Comparison of ENCODE assay signal across 19 mouse cellular contexts in the genomic region with DNA sequence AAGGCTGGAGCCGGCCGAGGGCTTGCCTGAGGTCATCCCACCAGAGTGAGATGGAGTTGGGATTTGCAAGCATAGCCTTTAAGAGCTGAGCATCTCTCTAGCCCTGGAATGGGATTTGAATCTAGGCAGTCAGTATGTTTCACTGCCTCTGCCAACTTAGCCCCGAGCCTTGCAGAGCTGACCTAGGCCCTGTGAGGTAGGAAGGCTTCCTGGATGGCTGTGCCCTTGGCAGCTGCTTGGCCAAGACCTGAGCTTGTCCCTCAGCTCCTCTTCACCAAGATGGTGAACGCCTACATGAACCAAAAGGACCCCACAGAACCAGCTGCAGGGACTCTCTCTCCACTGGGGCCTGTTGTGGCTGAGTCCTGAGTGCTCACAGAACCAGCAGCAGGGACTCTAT. TPM values are rescaled to one million over a fixed set of nuclear protein-coding genes. Genes with fewer than 3 reads are reported as not detected.
DNase-seq lines count a peak whose midpoint lies in the region; ATAC-seq and TF ChIP-seq lines count a peak whose summit lies in the region.
"Had no signal": no experiment of that assay in that cellular context is flagged by ENCODE, and none has a peak within 500 bp of the region (broad histone marks: within the 10 kb centered on the region; RNA-seq: fewer than 3 reads in every experiment).

No protein-coding gene starts in this region.

- no peak overlapping the region for H3K4me2 ChIP-seq in heart, embryonic 16.5 days (ENCODE audit: low read depth, low read length)
- H3K4me2 ChIP-seq in forebrain, embryonic 14.5 days (ENCODE audit: low read length): no peak overlapping the region
- no peak overlapping the region for H3K4me2 ChIP-seq in midbrain, embryonic 14.5 days (ENCODE audit: low read length)
- H3K4me2 ChIP-seq: kidney, embryonic 15.5 days; liver, embryonic 11.5 days had no signal

- H3K4me3 ChIP-seq in cerebellum, adult 2 months (replicated peaks; ENCODE audit: insufficient read depth, low read depth, low read length): no peak overlapping the region
- no peak overlapping the region for H3K4me3 ChIP-seq in heart, embryonic 16.5 days (ENCODE audit: low read length)
- H3K4me3 ChIP-seq in forebrain, embryonic 14.5 days (ENCODE audit: low read depth, low read length): no peak overlapping the region
- no peak overlapping the region for H3K4me3 ChIP-seq in midbrain, embryonic 14.5 days (replicated peaks; ENCODE audit: low read depth, low read length)
- H3K4me3 ChIP-seq: kidney, embryonic 15.5 days; limb, embryonic 10.5 days had no signal

- intact Hi-C loops in heart, postnatal 14 days (cut with DNase I): no loop called here
- intact Hi-C loops in gastrocnemius, postnatal 36 days (cut with DNase I): no loop called here

- TF ChIP-seq CTCF in cerebellum, adult 2 months (IDR thresholded peaks at IDR 0.05; ENCODE audit: borderline replicate concordance, insufficient read depth, low read depth, low read length): no peak

- H3K9ac ChIP-seq in heart, embryonic 16.5 days (ENCODE audit: low read length): no peak overlapping the region; the same call in 1 of the 2 replicates
- H3K9ac ChIP-seq in forebrain, embryonic 14.5 days (ENCODE audit: low read length): no peak overlapping the region; the same call in 1 of the 2 replicates
- no peak overlapping the region for H3K9ac ChIP-seq in midbrain, embryonic 14.5 days (replicated peaks; ENCODE audit: low read length)
- H3K9ac ChIP-seq: kidney, embryonic 15.5 days had no signal

- TF ChIP-seq POLR2A in cerebellum, adult 2 months (IDR thresholded peaks at IDR 0.05; ENCODE audit: borderline replicate concordance, insufficient read depth, low read length): no peak

- DNase-seq in cerebellum, adult 2 months: no peak
- no peak for DNase-seq in heart, postnatal 14 days
- no peak for DNase-seq in forebrain, embryonic 14.5 days (ENCODE audit: low spot score)
- no peak for DNase-seq in midbrain, embryonic 14.5 days
- DNase-seq in gastrocnemius, postnatal 36 days: no peak
- DNase-seq in left cerebral cortex, adult 18-20 months (ENCODE audit: low spot score in 2 of 2): no peak
- DNase-seq: lung, adult 2 months had no signal

- H3K36me3 ChIP-seq in heart, embryonic 16.5 days (ENCODE audit: control insufficient read depth, insufficient read depth): peaks cover 29% of the 10 kb centered on the region
- H3K36me3 ChIP-seq in forebrain, embryonic 14.5 days (ENCODE audit: control insufficient read depth, insufficient read depth, low read length): peaks cover 63% of the 10 kb centered on the region
- peaks cover 53% of the 10 kb centered on the region for H3K36me3 ChIP-seq in midbrain, embryonic 14.5 days (ENCODE audit: control insufficient read depth, insufficient read depth, low read length)

- no peaks in the 10 kb centered on the region for H3K9me3 ChIP-seq in heart, embryonic 16.5 days (replicated peaks; ENCODE audit: control insufficient read depth, low read length)
- H3K9me3 ChIP-seq in forebrain, embryonic 14.5 days (replicated peaks; ENCODE audit: control insufficient read depth, low read length): no peaks in the 10 kb centered on the region
- H3K9me3 ChIP-seq in midbrain, embryonic 14.5 days (ENCODE audit: control insufficient read depth, low read length): no peaks in the 10 kb centered on the region
- H3K9me3 ChIP-seq: kidney, embryonic 15.5 days; limb, embryonic 10.5 days had no signal

- no peaks in the 10 kb centered on the region for H3K27me3 ChIP-seq in cerebellum, adult 2 months (ENCODE audit: control insufficient read depth, insufficient read depth, low read length)
- H3K27me3 ChIP-seq in heart, embryonic 16.5 days (ENCODE audit: control insufficient read depth, insufficient read depth, low read length): no peaks in the 10 kb centered on the region
- no peaks in the 10 kb centered on the region for H3K27me3 ChIP-seq in forebrain, embryonic 14.5 days (replicated peaks; ENCODE audit: control insufficient read depth, insufficient read depth, low read length)
- no peaks in the 10 kb centered on the region for H3K27me3 ChIP-seq in midbrain, embryonic 14.5 days (ENCODE audit: control insufficient read depth, insufficient read depth, low read length)
- H3K27me3 ChIP-seq: kidney, embryonic 15.5 days had no signal

- peak overlapping the region; percentile 97 for H3K27ac ChIP-seq in cerebellum, adult 2 months (ENCODE audit: insufficient read depth, low read length)
- peak overlapping the region; percentile 98; the same call in 1 of the 2 replicates for H3K27ac ChIP-seq in heart, embryonic 16.5 days (ENCODE audit: low read length)
- peak overlapping the region; percentile 97 for H3K27ac ChIP-seq in forebrain, embryonic 14.5 days (ENCODE audit: low read depth, low read length)
- peak overlapping the region; percentile 32 for H3K27ac ChIP-seq in midbrain, embryonic 14.5 days (replicated peaks; ENCODE audit: low read depth, low read length)
- H3K27ac ChIP-seq: kidney, embryonic 15.5 days; limb, embryonic 10.5 days had no signal

- H3K4me1 ChIP-seq in cerebellum, adult 2 months (ENCODE audit: control insufficient read depth, insufficient read depth, low read length): peaks cover 58% of the 10 kb centered on the region
- H3K4me1 ChIP-seq in heart, embryonic 16.5 days (ENCODE audit: control insufficient read depth, insufficient read depth, low read length): peaks cover 26% of the 10 kb centered on the region
- H3K4me1 ChIP-seq in forebrain, embryonic 14.5 days (ENCODE audit: control insufficient read depth, insufficient read depth, low read length): peaks cover 17% of the 10 kb centered on the region
- H3K4me1 ChIP-seq in midbrain, embryonic 14.5 days (ENCODE audit: control insufficient read depth, insufficient read depth, low read length): peaks cover 13% of the 10 kb centered on the region

- WGBS in cerebellum, adult 2 months: 38% methylated on average over 4 of the region's 4 CpGs
- WGBS in heart, embryonic 16.5 days: 93% methylated on average over 4 of the region's 4 CpGs
- WGBS in forebrain, embryonic 14.5 days: 88% methylated on average over 4 of the region's 4 CpGs
- 92% methylated on average over 4 of the region's 4 CpGs for WGBS in midbrain, embryonic 14.5 days

- no peak for ATAC-seq in cerebellum, adult (ENCODE audit: insufficient number of reproducible peaks, low FRiP score, low TSS enrichment)
- ATAC-seq in heart, embryonic 16.5 days (replicated peaks; ENCODE audit: extremely low read depth, insufficient read depth, low FRiP score): no peak
- no peak for ATAC-seq in forebrain, embryonic 14.5 days
- no peak for ATAC-seq in midbrain, embryonic 14.5 days (ENCODE audit: low FRiP score, low TSS enrichment)

RNA-seq across cellular contexts. Expression of a gene that starts 22.2 kb away (rescaled TPM):
- polyA plus RNA-seq in cerebellum, adult 2 months (2012; rRNA removed): 30.6 and 31.4 TPM in 2 replicates
- 29.3 and 30.4 TPM in 2 replicates for polyA plus RNA-seq in heart, embryonic 16.5 days (2015; fragmentation: Nextera tagmentation; extraction: Ambion mirVana)
- 10 to 100 TPM; 18.6 to 20.0 TPM for total RNA-seq in heart, postnatal 14 days (2021)
- polyA plus RNA-seq in forebrain, embryonic 14.5 days (2014; fragmentation: Nextera tagmentation; extraction: Ambion mirVana): 31.9 and 36.4 TPM in 2 replicates
- polyA plus RNA-seq in midbrain, embryonic 14.5 days (2014; fragmentation: Nextera tagmentation; extraction: Ambion mirVana): 27.3 and 32.1 TPM in 2 replicates
- 10 to 100 TPM; 16.1 to 21.6 TPM for total RNA-seq in gastrocnemius, postnatal 36 days (2021)
- total RNA-seq in left cerebral cortex, adult 18-20 months (2021): 10 to 100 TPM; 21.7 to 25.8 TPM

RNA-seq across cellular contexts. Expression of a gene that starts 28.1 kb away (rescaled TPM):
- polyA plus RNA-seq in cerebellum, adult 2 months (2012; rRNA removed): 0.43 and 0.54 TPM in 2 replicates
- 1.6 and 3.0 TPM in 2 replicates for polyA plus RNA-seq in heart, embryonic 16.5 days (2015; fragmentation: Nextera tagmentation; extraction: Ambion mirVana)
- 1 to 10 TPM in 1 of 2 experiments, under 1 TPM in 1; 0.36 to 4.9 TPM for total RNA-seq in heart, postnatal 14 days (2021)
- 0.29 TPM in 1 of 2 replicates, not detected in the other for polyA plus RNA-seq in forebrain, embryonic 14.5 days (2014; fragmentation: Nextera tagmentation; extraction: Ambion mirVana)
- 0.16 and 0.25 TPM in 2 replicates for polyA plus RNA-seq in midbrain, embryonic 14.5 days (2014; fragmentation: Nextera tagmentation; extraction: Ambion mirVana)
- under 1 TPM in 1 of 2 experiments, not detected in 1; 0.59 TPM for total RNA-seq in gastrocnemius, postnatal 36 days (2021)
- total RNA-seq in left cerebral cortex, adult 18-20 months (2021): under 1 TPM in 1 of 2 experiments, not detected in 1; 0.16 TPM
- total RNA-seq: gastrocnemius, adult 18-20 months; layer of hippocampus, postnatal 36 days; MEL had no signal
- polyA plus RNA-seq: intestine, embryonic 16.5 days; liver, embryonic 11.5 days had no signal

RNA-seq across cellular contexts. Expression of a gene that starts 32.9 kb away (rescaled TPM):
- not detected in 2 replicates for polyA plus RNA-seq in cerebellum, adult 2 months (2012; rRNA removed)
- polyA plus RNA-seq in heart, embryonic 16.5 days (2015; fragmentation: Nextera tagmentation; extraction: Ambion mirVana): not detected in 2 replicates
- not detected for total RNA-seq in heart, postnatal 14 days (2021)
- not detected in 2 replicates for polyA plus RNA-seq in forebrain, embryonic 14.5 days (2014; fragmentation: Nextera tagmentation; extraction: Ambion mirVana)
- not detected in 2 replicates for polyA plus RNA-seq in midbrain, embryonic 14.5 days (2014; fragmentation: Nextera tagmentation; extraction: Ambion mirVana)
- not detected for total RNA-seq in gastrocnemius, postnatal 36 days (2021)
- total RNA-seq in left cerebral cortex, adult 18-20 months (2021): not detected
- total RNA-seq: adrenal gland, adult 18-20 months; gastrocnemius, adult 18-20 months; heart, postnatal 36 days; layer of hippocampus, postnatal 36 days; MEL had no signal
- polyA plus RNA-seq: embryonic facial prominence, embryonic 14.5 days; kidney, embryonic 15.5 days; limb, embryonic 10.5 days; liver, embryonic 11.5 days; lung, adult 2 months had no signal

Comparison
In these comparisons a context has a peak if more than half of its experiments do, and no peak if none do; other contexts are left out.
1. H3K27ac ChIP-seq: peak in every context shown above with its lines; median percentile 98 in heart, embryonic 16.5 days; 97 in cerebellum, adult 2 months; 97 in forebrain, embryonic 14.5 days; 32 in midbrain, embryonic 14.5 days.